Mouse (Mus musculus) cerebellum, adult (tissue): ENCODE measurements around the gene Mvk.

Source experiments
- ATAC-seq: cut with Nextera tagmentation; 2 replicates; pipeline ENCODE4 v1.9.2; 2017; ENCODE audit warnings: mild to moderate bottlenecking, moderate library complexity, mixed read lengths; ENCODE audit not compliant: insufficient number of reproducible peaks, low FRiP score, low TSS enrichment

Mvk gene

GRCm38 (mm10) chr5:114456287-114456686, 12.2 kb downstream of the Mvk start:
- peak; percentile 74; the same call in 1 of the 2 replicates for ATAC-seq

GRCm38 (mm10) chr5:114456995-114457605, 13.0 kb downstream of the Mvk start:
- no peak for ATAC-seq

GRCm38 (mm10) chr5:114461238-114461637, 17.2 kb downstream of the Mvk start:
- peak; percentile 57; the same call in 1 of the 2 replicates for ATAC-seq

- no peak for ATAC-seq
These were observed 18.3 kb downstream of the Mvk start for GRCm38 (mm10) chr5:114462067-114463040.

- no peak for ATAC-seq
These were observed 20.5 kb downstream of the Mvk start for GRCm38 (mm10) chr5:114464561-114464960.

- no peak for ATAC-seq
These were observed 21.6 kb downstream of the Mvk start for GRCm38 (mm10) chr5:114465641-114466040.

- ATAC-seq = no peak
These were observed 22.9 kb downstream of the Mvk start for GRCm38 (mm10) chr5:114467019-114467418.

- ATAC-seq = no peak
These were observed 23.4 kb downstream of the Mvk start for GRCm38 (mm10) chr5:114467430-114467829.

- no peak for ATAC-seq
These were observed 23.9 kb downstream of the Mvk start for GRCm38 (mm10) chr5:114468007-114468406.

- no peak for ATAC-seq
These were observed 26.3 kb downstream of the Mvk start for GRCm38 (mm10) chr5:114470359-114470758.

- ATAC-seq = no peak
These were observed 30.8 kb downstream of the Mvk start for GRCm38 (mm10) chr5:114474741-114475491.

- no peak for ATAC-seq
These were observed 34.2 kb downstream of the Mvk start for GRCm38 (mm10) chr5:114478267-114478666.

GRCm38 (mm10) chr5:114482587-114483011, 38.5 kb downstream of the Mvk start:
- ATAC-seq = no peak

- ATAC-seq = no peak
These were observed 41.6 kb downstream of the Mvk start for GRCm38 (mm10) chr5:114485685-114486084.

- no peak for ATAC-seq
These were observed 45.5 kb downstream of the Mvk start for GRCm38 (mm10) chr5:114489570-114489969.

- ATAC-seq = no peak
These were observed 46.2 kb downstream of the Mvk start for GRCm38 (mm10) chr5:114490241-114490640.

GRCm38 (mm10) chr5:114494761-114495160, 50.7 kb downstream of the Mvk start:
- ATAC-seq = no peak

- no peak for ATAC-seq
These were observed 57.2 kb downstream of the Mvk start for GRCm38 (mm10) chr5:114501252-114501651.

GRCm38 (mm10) chr5:114504826-114505225, 60.8 kb downstream of the Mvk start:
- ATAC-seq = no peak

- ATAC-seq = no peak
These were observed 61.4 kb downstream of the Mvk start for GRCm38 (mm10) chr5:114505260-114506085.
